Mouse (Mus musculus) midbrain, embryonic 13.5 days (tissue): ENCODE data around the gene Snw1. TPM values are rescaled to one million over a fixed set of nuclear protein-coding genes. Genes with fewer than 3 reads are reported as not detected.
A peak's percentile ranks its signal among the peaks of the same experiment; 100 is the strongest.

Experiments used
- microRNA-seq: library from miRNA; unstranded; fragments of <30 nt; microRNA quantifications from one replicate; pipeline ENCODE4, GENCODE M21; 2016
- polyA plus RNA-seq: library from polyadenylated mRNA; unstranded; fragments of >200 nt; fragmentation: Nextera tagmentation; extraction: Ambion mirVana; gene quantifications from 2 replicates; pipeline ENCODE4 v1.2.1, GENCODE M21; 2015

Snw1 gene
- polyA plus RNA-seq, 1 experiment from 2014 or later, result 132 TPM

Small RNA genes within 50 kb of the gene (microRNA-seq; reads per million reads assigned to microRNA genes)
- 41.2 reads per million, percentile 44 among the genes with 10 or more reads in this experiment for gene Mir3068

Other genes with a start within 250 kb of the Snw1 start
- 1.4 and 1.7 TPM in 2 replicates for gene Noxred1, start 233.5 kb downstream of the Snw1 start, polyA plus RNA-seq
- 67.3 and 69.3 TPM in 2 replicates for gene Vipas39, start 206.0 kb downstream of the Snw1 start, polyA plus RNA-seq
- 207 and 209 TPM in 2 replicates for gene Ahsa1, start 205.8 kb downstream of the Snw1 start, polyA plus RNA-seq
- gene Ism2, start 172.6 kb downstream of the Snw1 start, polyA plus RNA-seq, result 0.79 and 0.93 TPM in 2 replicates
- 55.5 and 59.9 TPM in 2 replicates for gene Sptlc2, start 83.9 kb downstream of the Snw1 start, polyA plus RNA-seq
- gene Slirp, start 28.4 kb downstream of the Snw1 start, polyA plus RNA-seq, result 305 and 312 TPM in 2 replicates
- 45.3 and 50.1 TPM in 2 replicates for gene Alkbh1, start 28.3 kb downstream of the Snw1 start, polyA plus RNA-seq
- not detected in 2 replicates for gene Gm5788, start 22.4 kb upstream of the Snw1 start, polyA plus RNA-seq
- gene Gm8300, start 42.0 kb upstream of the Snw1 start, polyA plus RNA-seq, result not detected in 2 replicates
- gene Oog1, start 130.4 kb upstream of the Snw1 start, polyA plus RNA-seq, result not detected in 2 replicates
- not detected in 2 replicates for gene Gm4027, start 146.6 kb upstream of the Snw1 start, polyA plus RNA-seq
- gene Gm16381, start 172.3 kb upstream of the Snw1 start, polyA plus RNA-seq, result not detected in 2 replicates